Mouse (Mus musculus) myocyte (in vitro differentiated cells): ENCODE results near the gene Gpr62.

ENCODE experiments used
- REST ChIP-seq: IDR thresholded peaks from one replicate; pipeline ENCODE4 v1.6.1; 2011; ENCODE audit warnings: mild to moderate bottlenecking, control low read depth, moderate library complexity; ENCODE audit not compliant: insufficient read depth, insufficient read length
- SRF ChIP-seq: IDR thresholded peaks from one replicate; pipeline ENCODE4 v1.6.1; 2011; ENCODE audit warnings: low read depth; ENCODE audit not compliant: control insufficient read depth, insufficient read length

- TF ChIP-seq REST (no peak), SRF (no peak)
Measured at GRCm38 (mm10) chr9:106452351-106452750, 13.4 kb downstream of the Gpr62 start.
